14 mouse cellular contexts compared by ENCODE assay signal in the genomic region with DNA sequence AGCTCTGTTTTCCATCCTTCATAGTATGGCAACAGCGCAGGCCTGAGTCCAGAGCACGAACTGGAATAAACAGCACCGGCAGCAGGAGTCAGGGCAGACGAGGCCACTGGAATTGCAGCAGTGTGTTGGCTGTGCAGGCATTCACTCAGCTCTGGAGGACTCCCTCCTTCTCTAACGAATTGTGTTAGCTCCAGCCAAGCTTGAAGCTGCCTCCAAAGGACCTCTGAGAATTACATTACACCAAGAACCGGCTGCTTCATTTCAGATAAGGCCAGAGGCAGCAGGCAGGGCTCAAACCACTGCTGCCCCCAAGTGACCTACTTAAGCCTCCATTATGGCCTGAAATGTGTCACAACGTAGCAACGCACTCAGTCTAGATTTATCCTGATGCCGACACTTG.
DNase-seq lines count a peak whose midpoint lies in the region; ATAC-seq and TF ChIP-seq lines count a peak whose summit lies in the region.
"Had no signal": no experiment of that assay in that cellular context is flagged by ENCODE, and none has a peak within 500 bp of the region (broad histone marks: within the 10 kb centered on the region; RNA-seq: fewer than 3 reads in every experiment).

No protein-coding gene starts in this region.

- H3K27ac ChIP-seq in kidney, embryonic 14.5 days (ENCODE audit: low read depth, low read length), result no peak overlapping the region
- H3K27ac ChIP-seq in kidney, adult 2 months (ENCODE audit: insufficient read depth, low read depth, low read length), result no peak overlapping the region
- no peak overlapping the region for H3K27ac ChIP-seq in midbrain, embryonic 12.5 days (replicated peaks)
- H3K27ac ChIP-seq: embryonic facial prominence, embryonic 15.5 days; limb, embryonic 13.5 days had no signal

- H3K9me3 ChIP-seq in kidney, embryonic 14.5 days (ENCODE audit: control insufficient read depth, low read length), result no peaks in the 10 kb centered on the region
- no peaks in the 10 kb centered on the region for H3K9me3 ChIP-seq in midbrain, embryonic 12.5 days
- H3K9me3 ChIP-seq: embryonic facial prominence, embryonic 15.5 days; limb, embryonic 13.5 days had no signal

- H3K27me3 ChIP-seq in kidney, embryonic 14.5 days (ENCODE audit: control insufficient read depth, insufficient read depth, low read length), result no peaks in the 10 kb centered on the region
- no peaks in the 10 kb centered on the region for H3K27me3 ChIP-seq in kidney, adult 2 months (replicated peaks; ENCODE audit: control insufficient read depth, insufficient read depth, low read length)
- H3K27me3 ChIP-seq in midbrain, embryonic 12.5 days, result no peaks in the 10 kb centered on the region
- H3K27me3 ChIP-seq: CH12.LX; embryonic facial prominence, embryonic 15.5 days; limb, embryonic 13.5 days had no signal

- no peak overlapping the region for H3K4me2 ChIP-seq in kidney, embryonic 14.5 days (replicated peaks; ENCODE audit: low read depth, low read length)
- no peak overlapping the region for H3K4me2 ChIP-seq in midbrain, embryonic 12.5 days (replicated peaks)
- H3K4me2 ChIP-seq: embryonic facial prominence, embryonic 15.5 days; limb, embryonic 13.5 days; lung, embryonic 14.5 days had no signal

- no peak overlapping the region for H3K9ac ChIP-seq in kidney, embryonic 14.5 days (ENCODE audit: low read depth, low read length)
- no peak overlapping the region for H3K9ac ChIP-seq in midbrain, embryonic 12.5 days (replicated peaks)
- H3K9ac ChIP-seq: embryonic facial prominence, embryonic 15.5 days; forebrain, postnatal 0 days; limb, embryonic 13.5 days; lung, embryonic 14.5 days had no signal

- no peaks in the 10 kb centered on the region for H3K36me3 ChIP-seq in kidney, embryonic 14.5 days (ENCODE audit: control insufficient read depth, insufficient read depth, low read length)
- no peaks in the 10 kb centered on the region for H3K36me3 ChIP-seq in kidney, adult 2 months (ENCODE audit: control insufficient read depth, insufficient read depth, low read length)
- H3K36me3 ChIP-seq in midbrain, embryonic 12.5 days, result no peaks in the 10 kb centered on the region
- H3K36me3 ChIP-seq: embryonic facial prominence, embryonic 15.5 days; limb, embryonic 13.5 days had no signal

- H3K4me3 ChIP-seq in kidney, embryonic 14.5 days (ENCODE audit: low read length), result no peak overlapping the region
- H3K4me3 ChIP-seq in kidney, adult 2 months (ENCODE audit: insufficient read depth, low read depth, low read length), result no peak overlapping the region
- no peak overlapping the region for H3K4me3 ChIP-seq in midbrain, embryonic 12.5 days
- H3K4me3 ChIP-seq: embryonic facial prominence, embryonic 15.5 days; limb, embryonic 13.5 days had no signal

- no peaks in the 10 kb centered on the region for H3K4me1 ChIP-seq in kidney, embryonic 14.5 days (ENCODE audit: control insufficient read depth, insufficient read depth, low read length)
- no peaks in the 10 kb centered on the region for H3K4me1 ChIP-seq in kidney, adult 2 months (ENCODE audit: control insufficient read depth, insufficient read depth, low read length)
- no peaks in the 10 kb centered on the region for H3K4me1 ChIP-seq in midbrain, embryonic 12.5 days
- H3K4me1 ChIP-seq: embryonic facial prominence, embryonic 15.5 days; limb, embryonic 13.5 days had no signal

- TF ChIP-seq POLR2A in kidney, adult 2 months (IDR thresholded peaks at IDR 0.05; ENCODE audit: low read depth, low read length), result no peak

- DNase-seq in kidney, adult 2 months, result no peak
- peak; percentile 42 for DNase-seq in brain, adult 2 months (ENCODE audit: low read depth, low spot score)
- DNase-seq in heart, adult 9 months (ENCODE audit: low spot score in 2 of 2), result peak; percentile 59 to 62
- DNase-seq in spleen, adult 12 weeks (ENCODE audit: low spot score), result no peak
- no peak for DNase-seq in liver
- DNase-seq in adrenal gland, postnatal 25 days, result no peak
- DNase-seq: cerebellum, postnatal 14 days; forebrain, postnatal 0 days; lung, embryonic 14.5 days had no signal

- peak; percentile 28; the same call in 1 of the 2 replicates for ATAC-seq in kidney, embryonic 14.5 days (ENCODE audit: low FRiP score, low TSS enrichment)
- ATAC-seq in midbrain, embryonic 12.5 days (ENCODE audit: low FRiP score, low read depth), result peak; percentile 66
- ATAC-seq: forebrain, postnatal 0 days had no signal

- TF ChIP-seq CTCF in kidney, adult 2 months (conservative IDR thresholded peaks at IDR 0.05; ENCODE audit: insufficient read depth, insufficient read length, low read depth, low read length), result no peak

- WGBS in kidney, embryonic 14.5 days, result 52% methylated on average over 9 of the region's 9 CpGs
- 35% methylated on average over 9 of the region's 9 CpGs for WGBS in kidney, adult 2 months
- 63% methylated on average over 9 of the region's 9 CpGs for WGBS in midbrain, embryonic 12.5 days

Comparison
In these comparisons a context has a peak if more than half of its experiments do, and no peak if none do; other contexts are left out.
1. DNase-seq: peak in brain, adult 2 months (single experiment) and heart, adult 9 months (2 of 2); none in kidney, adult 2 months (single experiment), spleen, adult 12 weeks (single experiment), liver (single experiment) and adrenal gland, postnatal 25 days (single experiment).